ENCODE assay signal across 7 mouse cellular contexts in genomic region chr9:54559771-54560471, GRCm38 (mm10). TPM values are rescaled to one million over a fixed set of nuclear protein-coding genes. Genes with fewer than 3 reads are reported as not detected.
DNase-seq lines count a peak whose midpoint lies in the region; ATAC-seq and TF ChIP-seq lines count a peak whose summit lies in the region.

TSS of gene Cib2 (minus strand) at chr9:54560218.

- H3K4me1 ChIP-seq in intestine, postnatal 0 days (replicated peaks; ENCODE audit: control insufficient read depth, insufficient read depth, low read length) = no peaks in the 10 kb centered on the region
- H3K4me1 ChIP-seq in midbrain, embryonic 12.5 days = no peaks in the 10 kb centered on the region

- H3K36me3 ChIP-seq in intestine, postnatal 0 days (ENCODE audit: control insufficient read depth, insufficient read depth) = no peaks in the 10 kb centered on the region
- no peaks in the 10 kb centered on the region for H3K36me3 ChIP-seq in midbrain, embryonic 12.5 days

- H3K4me3 ChIP-seq in intestine, postnatal 0 days (ENCODE audit: low read depth, low read length) = peak within 1 kb of the TSS; percentile 56
- H3K4me3 ChIP-seq in midbrain, embryonic 12.5 days = peak within 1 kb of the TSS; percentile 59

- DNase-seq in adrenal gland, postnatal 10 days = peak; percentile 93
- DNase-seq in embryo, embryonic 9.5 days (ENCODE audit: extremely low spot score) = peak; percentile 93
- DNase-seq in gonadal fat pad, adult 2 months (ENCODE audit: low read depth) = no peak
- DNase-seq in left cerebral cortex, postnatal 4 days = peak; percentile 83
- peak; percentile 89 for DNase-seq in skeletal muscle tissue, adult 2 months (ENCODE audit: low read depth, low spot score)

- peak; percentile 71 for TF ChIP-seq CTCF in intestine, postnatal 0 days (IDR thresholded peaks at IDR 0.05; ENCODE audit: low read depth)

- intact Hi-C loops in left cerebral cortex, postnatal 4 days (cut with DNase I) = no loop called here

- peak; percentile 92 for ATAC-seq in intestine, postnatal 0 days
- peak; percentile 96 for ATAC-seq in midbrain, embryonic 12.5 days (ENCODE audit: low FRiP score, low read depth)

- H3K27ac ChIP-seq in intestine, postnatal 0 days (ENCODE audit: low read depth, low read length) = no peak within 1 kb of the TSS
- no peak within 1 kb of the TSS for H3K27ac ChIP-seq in midbrain, embryonic 12.5 days (replicated peaks)

- no peaks in the 10 kb centered on the region; the same call in 1 of the 2 replicates for H3K27me3 ChIP-seq in intestine, postnatal 0 days (replicated peaks; ENCODE audit: control insufficient read depth, insufficient read depth, low read length)
- peaks cover 13% of the 10 kb centered on the region for H3K27me3 ChIP-seq in midbrain, embryonic 12.5 days

- no peaks in the 10 kb centered on the region for H3K9me3 ChIP-seq in intestine, postnatal 0 days (ENCODE audit: control insufficient read depth)
- H3K9me3 ChIP-seq in midbrain, embryonic 12.5 days = no peaks in the 10 kb centered on the region

- WGBS in intestine, postnatal 0 days = 3% methylated on average over 37 of the region's 54 CpGs
- 1% methylated on average over 54 of the region's 54 CpGs for WGBS in midbrain, embryonic 12.5 days

- H3K4me2 ChIP-seq in intestine, postnatal 0 days (replicated peaks; ENCODE audit: low read depth) = peak within 1 kb of the TSS; percentile 93
- peak within 1 kb of the TSS; percentile 82 for H3K4me2 ChIP-seq in midbrain, embryonic 12.5 days (replicated peaks)

- peak within 1 kb of the TSS; percentile 54 for H3K9ac ChIP-seq in intestine, postnatal 0 days (ENCODE audit: low read depth, low read length)
- peak within 1 kb of the TSS; percentile 65 for H3K9ac ChIP-seq in midbrain, embryonic 12.5 days (replicated peaks)

RNA-seq across cellular contexts. Expression of gene Cib2, which starts in this region (rescaled TPM):
- 10 to 100 TPM; 69.3 to 83.3 TPM for total RNA-seq in adrenal gland, postnatal 10 days (2021)
- polyA plus RNA-seq in gonadal fat pad, adult 2 months (2012; rRNA removed) = 42.8 and 86.0 TPM in 2 replicates
- 3.7 and 4.4 TPM in 2 replicates for polyA plus RNA-seq in intestine, postnatal 0 days (2015; fragmentation: Nextera tagmentation; extraction: Ambion mirVana)
- total RNA-seq in left cerebral cortex, postnatal 4 days (2021) = 10 to 100 TPM; 53.1 to 56.9 TPM
- polyA plus RNA-seq in midbrain, embryonic 12.5 days (2016; fragmentation: Nextera tagmentation; extraction: Ambion mirVana) = 17.4 and 18.6 TPM in 2 replicates
